Mouse (Mus musculus) cerebellum, postnatal 36 days (tissue): ENCODE measurements around the gene Zfp277.

Source experiments
- DNase-seq, 2 experiments: peaks; one replicate each; pipeline ENCODE4 v3.0.0; 2021 to 2022; ENCODE audit warnings: mixed read lengths in 2 of 2

Gene Zfp277

DNA sequence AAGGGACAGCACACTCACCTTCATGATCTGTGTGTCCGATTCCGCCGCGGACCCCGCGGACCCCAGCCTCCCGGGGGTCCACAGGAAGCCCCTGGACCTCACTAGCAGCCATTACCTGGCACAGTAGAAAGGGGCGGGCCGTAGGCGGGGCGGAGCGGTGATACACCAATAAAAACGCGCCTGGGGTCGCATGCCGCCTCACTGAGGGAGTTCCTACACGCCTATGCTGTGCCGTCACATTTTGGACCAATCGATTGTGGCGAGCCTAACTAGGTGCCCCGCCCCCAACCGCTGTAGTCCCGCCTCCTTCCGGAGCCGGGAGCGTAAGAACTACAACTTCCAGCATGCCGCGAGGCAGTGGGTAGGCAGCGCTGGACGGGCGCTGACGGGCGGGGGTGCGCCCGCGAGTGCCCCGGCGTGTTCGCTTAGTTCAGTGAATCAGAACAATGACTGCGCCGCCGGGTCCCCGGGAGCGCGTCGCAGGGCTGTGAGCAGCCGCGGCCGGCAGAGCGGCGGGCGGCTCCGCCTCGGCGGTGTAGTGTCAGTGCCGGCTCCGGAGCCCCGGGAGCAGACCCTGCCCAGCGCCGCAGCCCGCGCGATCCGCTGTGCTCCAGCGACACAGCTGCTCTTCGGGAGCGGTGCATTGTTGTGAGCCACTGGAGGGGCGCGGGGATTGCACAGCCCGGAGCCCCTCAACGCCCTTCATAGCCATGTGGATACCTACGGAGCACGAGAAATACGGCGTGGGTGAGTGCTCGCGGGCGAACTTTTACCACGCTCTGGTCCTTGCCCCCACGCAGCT is at the start of gene Zfp277, which contains the start of gene Dock4:
TSS of gene Zfp277 (minus strand) at position 255 of the 802 bp plus-strand sequence.
TSS of gene Dock4 (plus strand) at position 305 of the 802 bp plus-strand sequence.
- peak; percentile 99 to 100 for DNase-seq

DNA sequence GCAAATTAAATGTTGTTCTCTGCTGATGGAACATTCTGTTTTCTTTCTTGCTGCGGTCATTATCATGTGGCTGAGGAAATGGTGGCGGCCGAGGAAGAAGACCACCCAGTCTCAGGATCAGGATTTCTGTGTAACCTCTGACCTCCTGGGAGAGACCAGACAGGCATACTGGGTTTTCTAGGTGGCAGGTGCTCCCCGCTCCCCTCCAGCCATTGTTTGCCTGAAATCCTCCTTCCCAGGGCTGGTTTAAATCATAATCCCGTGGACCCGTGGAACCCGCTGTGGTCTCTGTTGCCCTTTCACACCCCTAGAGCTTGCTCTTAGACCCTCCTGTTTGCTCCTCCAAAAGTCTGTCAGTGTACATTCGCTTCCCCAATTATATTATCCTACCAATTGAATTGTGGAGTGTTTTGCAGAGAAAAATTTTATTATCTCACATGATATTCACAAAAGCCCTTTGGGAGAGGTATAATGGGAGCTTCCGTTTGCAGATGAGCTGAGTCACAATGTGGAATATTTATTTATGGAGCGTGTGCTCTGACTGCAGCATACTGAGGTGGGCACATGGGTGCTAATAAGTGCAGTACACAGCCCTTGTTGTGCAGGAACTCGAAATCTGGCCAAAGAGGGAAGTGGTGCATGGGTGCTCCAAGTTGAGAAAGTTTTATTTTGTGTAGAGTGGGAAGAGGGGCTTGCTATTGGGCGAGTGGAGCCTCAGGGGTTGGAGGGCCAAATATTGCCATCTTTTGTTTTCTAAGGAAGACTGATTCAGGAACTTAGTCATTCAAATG is 40.5 kb upstream of the Zfp277 start:
- no peak for DNase-seq

DNA sequence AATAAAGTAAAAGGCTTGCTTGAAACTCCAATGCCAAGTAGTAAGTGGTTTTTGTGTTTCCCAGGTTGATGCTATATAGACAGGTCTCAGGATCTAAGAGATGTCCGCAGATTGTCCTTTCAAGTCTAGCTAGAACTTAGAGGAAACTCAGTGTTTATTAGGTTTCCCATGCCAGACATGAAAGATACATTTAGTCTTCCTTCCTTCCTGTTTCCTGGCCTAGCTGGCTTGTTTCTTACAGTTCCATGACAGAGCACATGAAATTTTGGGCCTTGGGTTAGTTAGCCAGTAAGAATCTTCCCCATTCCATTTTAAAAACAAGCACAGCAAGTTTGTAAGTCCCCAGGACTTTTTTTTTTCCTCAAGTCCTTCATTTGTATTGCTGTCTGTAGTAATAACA is 39.5 kb upstream of the Zfp277 start:
- DNase-seq, result no peak

DNA sequence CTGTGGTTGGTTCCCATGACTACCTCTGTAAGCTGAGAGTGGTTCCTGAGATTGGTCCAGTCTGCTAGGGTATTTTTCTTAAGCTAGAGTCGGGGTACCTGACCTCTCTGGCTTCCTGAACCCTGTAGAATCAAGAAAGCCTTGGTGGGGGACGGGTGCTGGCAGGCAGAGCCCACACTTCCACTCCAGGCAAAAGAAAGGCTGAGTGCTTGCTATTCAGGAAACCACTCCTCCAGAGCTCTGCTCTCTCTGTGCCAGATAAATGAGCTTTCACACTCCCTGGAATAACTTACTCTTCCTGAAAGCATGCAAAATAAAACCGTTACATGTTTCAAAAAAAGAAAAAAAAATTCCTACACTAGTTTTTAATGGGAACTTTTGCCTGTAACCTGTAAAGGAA is 38.5 kb upstream of the Zfp277 start:
- DNase-seq, result no peak

DNA sequence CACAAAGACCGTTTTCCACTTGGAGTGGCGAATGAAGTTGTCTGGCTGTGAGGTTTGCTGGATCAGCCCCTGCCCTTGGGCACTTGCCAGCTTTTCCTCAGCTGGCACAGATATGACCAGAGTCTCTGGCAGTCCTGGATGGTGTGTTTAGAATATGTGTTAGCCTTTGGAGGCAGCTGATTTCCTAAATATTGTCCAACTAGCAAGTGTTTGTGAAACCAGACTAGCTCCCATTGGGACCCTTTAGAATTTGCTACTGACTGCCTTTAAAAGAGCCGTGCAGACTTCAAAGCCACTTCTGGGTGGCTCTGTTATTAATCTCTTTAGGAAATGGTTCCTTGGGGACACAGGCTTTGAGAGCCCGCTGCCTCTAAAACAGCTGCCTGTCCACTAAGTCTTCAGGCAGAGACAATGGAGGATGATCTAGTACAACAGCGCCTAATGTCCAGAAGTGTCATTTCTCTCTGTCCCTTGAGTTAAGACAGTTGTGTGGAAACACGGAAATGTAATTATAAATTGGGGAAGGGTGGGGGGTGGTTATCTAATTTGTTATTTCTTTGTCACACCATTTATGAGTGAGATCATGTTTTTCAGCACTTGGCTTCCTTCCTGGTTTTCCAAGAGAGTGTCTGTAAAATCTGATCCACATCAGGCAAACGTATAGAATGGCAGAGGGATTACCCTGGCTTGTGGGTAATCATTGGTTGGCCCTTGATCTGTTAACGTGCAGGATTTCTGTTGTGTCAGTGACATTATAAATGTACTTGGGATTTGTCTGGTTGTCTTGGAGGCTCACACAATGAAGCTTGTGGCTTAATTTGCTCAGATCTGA is 32.1 kb upstream of the Zfp277 start:
- DNase-seq, result no peak

DNA sequence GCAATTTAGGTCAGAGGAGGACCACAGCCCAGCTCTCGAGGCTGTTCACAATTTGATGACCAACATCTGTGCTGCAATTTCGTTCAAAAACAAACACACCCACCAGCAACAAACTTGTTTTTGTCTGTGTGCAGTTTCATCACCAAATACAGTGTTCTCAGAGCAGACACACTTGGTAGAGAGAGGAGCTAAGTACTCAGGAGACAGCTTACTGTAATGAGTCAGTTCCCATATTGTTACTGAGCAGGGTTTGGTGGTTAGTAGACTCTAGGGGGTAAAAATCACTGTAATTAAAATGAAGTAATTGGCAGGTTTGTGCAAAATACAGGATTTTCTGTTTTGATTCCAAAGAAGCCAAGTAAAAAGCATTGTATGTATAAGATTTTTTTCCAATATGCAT is 28.0 kb upstream of the Zfp277 start:
- no peak for DNase-seq

DNA sequence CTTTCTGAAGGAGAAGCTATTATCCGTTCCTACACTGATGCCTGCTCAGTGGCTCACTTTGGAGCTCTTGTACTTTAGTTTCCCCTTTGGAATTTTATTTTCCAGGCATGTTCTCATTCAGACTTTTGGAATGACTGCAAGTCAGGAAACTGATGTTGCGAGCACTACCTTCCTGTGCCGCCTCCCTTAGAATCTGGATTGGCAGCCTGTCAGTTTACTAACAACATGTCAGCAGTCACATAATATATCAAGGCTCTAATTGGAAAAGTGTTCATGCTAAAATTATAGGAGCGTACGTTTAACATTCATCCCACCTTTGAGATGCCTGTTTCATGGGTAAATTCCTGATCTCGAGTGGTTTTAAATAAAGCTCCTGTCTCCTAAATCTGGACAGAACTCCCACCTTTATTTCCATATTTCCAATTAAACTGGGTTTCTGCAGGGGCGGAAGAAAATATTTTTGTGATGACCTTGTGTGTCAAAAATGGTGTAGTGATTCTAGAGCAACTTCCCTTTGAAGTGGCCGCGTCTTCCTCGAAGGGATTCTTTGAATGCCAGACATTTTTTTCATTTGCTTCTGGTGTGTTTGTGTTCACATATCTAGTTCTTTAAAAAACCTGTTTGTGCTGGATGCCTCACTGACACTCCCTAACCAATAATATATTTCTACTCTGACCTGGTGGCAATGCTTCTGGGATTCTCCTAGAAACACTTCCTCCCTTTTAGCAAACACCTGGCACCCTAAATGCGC is 26.1 kb upstream of the Zfp277 start:
- no peak for DNase-seq

DNA sequence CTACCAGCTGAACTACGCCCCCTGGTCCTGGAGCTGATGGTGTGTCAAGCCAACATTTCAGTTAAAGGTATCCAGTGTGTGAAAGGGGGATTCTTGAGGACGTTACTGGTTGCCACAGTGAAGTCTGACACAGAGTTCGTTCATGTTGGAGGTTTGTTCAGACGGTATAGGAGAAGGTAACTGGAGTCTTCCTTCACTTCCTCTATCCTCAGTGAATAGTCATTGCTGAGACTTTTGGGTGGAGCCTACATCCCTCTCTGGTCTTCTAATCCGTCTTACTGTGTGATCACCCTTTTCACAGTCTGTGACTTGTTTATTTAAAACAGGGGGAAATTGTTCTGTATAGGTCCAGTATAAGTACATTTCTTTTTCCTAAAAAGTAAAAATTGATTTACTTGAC is 23.3 kb upstream of the Zfp277 start:
- DNase-seq, result no peak

DNA sequence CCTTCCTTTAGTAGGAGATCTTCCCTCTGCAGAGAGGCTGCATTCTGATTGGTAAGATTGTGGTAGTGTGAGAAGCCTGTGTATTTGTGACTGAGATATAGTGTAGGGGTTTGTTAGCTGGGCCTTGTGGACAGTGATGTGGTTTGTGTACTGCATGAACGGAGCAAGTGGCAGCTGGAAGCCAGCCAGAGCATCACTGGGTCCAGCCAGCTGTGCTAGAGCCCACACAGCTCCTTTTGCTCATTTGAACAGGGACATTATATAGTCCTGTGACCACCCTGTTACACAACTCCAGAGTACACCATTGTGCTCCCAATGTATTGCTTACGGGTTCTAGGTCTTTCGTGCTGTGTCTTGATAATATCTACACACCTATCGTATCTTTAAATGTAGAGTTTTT is 22.5 kb upstream of the Zfp277 start:
- no peak for DNase-seq

DNA sequence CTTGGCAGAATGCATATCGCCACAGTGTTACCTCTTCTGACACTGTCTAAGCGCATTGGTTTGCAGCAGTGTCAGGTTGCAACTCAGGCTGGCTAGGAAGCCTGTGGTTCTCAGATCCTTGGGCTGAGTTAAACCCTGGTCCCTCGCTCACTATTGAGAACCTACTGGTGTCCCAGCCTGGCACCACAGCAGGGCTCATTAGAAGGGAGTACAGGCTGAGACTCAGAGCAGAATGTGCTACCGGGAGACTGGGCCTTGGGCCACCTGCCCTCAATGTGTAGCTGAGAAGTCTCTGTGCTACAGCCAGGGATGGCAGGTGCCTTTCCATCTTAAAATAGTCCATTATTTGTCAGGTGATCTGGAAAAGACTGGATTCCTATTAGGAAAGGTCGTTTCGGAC is 18.6 kb upstream of the Zfp277 start:
- peak; percentile 89 to 91 for DNase-seq

DNA sequence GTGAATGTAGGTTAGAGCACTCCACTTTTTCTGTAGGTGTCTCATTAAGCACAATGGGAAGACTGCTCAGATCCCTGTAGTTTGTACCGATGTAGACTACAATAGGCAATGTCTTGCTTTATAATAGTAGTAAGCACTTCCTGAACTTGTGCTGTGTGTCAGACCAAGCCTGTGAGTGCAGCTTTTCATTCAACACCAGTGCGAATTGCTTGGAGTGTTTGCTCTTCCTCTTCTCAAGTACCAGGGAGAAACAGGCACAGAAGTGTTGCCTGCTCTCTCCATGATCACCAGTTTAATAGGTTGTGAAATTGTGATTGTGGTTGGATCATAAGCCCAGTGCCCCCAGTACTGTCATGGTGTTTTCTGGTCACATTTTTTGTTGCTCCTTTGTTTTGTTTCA is 18.1 kb upstream of the Zfp277 start:
- no peak for DNase-seq

DNA sequence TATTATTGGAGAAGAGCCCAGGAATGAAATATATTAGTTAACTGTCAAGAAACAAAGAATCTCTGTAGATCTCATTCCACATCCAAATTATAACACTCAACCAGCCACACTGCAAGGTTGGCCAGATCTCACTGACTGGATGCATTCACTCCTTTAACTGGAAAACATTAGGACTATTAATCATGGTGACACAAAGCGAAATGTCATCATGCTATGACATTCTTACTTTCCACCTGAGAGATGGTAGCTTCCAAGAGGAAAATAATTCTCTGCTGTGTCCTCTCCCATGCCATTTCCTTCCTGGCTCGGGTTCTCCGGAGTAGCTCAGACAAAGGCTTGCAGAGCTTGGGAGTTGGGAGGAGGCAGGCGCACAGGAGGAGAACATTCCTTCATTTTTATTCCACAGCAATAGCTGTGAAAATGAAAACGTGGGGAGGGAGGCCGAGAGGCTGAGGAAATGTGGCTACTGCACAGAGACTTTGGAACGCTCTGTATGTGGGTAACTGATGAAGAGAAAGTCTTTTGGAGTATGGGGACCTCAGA is 17.1 kb upstream of the Zfp277 start:
- DNase-seq, result peak in 1 of 2 experiments; percentile 47

DNA sequence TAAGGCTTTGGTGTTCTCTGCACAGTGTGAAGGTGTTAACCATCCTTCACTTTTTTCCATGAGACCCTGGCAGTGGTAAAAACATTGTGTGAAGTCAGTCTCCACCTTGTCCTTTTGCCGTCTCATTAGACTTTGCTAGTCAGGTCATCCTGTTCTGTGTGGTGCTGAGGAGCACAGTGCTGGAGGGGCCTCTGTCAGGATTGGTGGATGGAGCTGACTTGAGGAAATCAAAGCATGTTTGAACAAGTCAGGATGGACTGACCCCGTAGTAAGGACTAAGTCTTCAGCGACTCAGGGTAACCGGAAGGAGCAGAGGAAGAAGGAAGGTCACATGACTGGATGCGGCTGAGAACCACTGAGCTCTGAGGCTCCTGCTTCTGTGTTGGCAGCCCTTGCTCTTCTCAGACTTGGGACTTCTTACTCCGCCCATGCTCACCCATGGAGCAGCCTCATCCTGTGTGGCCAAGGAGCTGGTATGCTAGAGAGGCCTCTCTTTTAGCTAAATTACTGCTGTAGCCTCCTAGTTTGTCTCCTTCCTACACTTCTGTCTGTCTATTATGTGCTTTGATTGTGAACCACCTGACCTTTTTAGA is 14.1 kb upstream of the Zfp277 start:
- DNase-seq, result no peak

DNA sequence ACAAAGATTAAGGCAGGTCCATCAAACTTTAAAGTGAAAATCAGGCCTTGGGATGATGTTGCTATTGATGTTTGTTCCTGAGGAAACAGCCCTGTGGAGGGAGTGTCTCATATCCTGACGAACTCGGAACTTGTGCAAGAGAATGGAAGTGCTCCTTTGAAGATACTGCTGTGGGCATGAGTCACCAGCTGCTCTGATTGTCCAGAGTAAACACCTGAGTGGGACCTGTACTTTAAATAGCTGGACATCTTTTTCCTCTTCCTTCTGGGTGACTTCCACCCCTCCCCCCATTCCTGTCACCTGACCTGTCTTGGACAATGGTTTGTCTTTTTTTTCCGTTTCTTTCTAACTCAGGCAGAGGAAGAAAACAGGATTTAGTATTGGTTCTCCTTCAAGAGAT is 13.3 kb upstream of the Zfp277 start:
- DNase-seq, result no peak

DNA sequence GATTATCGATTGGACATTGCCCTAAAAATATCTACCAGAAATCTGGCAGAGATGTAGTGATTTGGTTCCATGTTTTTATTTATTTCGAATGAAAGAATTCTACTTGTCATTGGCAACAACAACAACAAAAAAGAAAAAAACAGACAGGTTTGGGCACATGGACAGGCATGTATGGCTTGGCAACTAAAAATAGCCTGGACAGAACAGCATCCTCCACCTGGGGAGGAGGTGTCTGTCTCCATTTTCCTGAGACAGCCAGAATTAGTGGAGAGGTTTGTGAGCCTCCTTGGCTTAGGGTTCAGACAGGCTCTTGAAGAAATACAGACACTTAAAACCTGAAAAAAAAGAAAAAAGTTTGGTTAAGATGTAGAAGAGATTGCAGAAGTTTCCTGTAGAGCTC is 10.8 kb upstream of the Zfp277 start:
- DNase-seq, result peak; percentile 47 to 54

DNA sequence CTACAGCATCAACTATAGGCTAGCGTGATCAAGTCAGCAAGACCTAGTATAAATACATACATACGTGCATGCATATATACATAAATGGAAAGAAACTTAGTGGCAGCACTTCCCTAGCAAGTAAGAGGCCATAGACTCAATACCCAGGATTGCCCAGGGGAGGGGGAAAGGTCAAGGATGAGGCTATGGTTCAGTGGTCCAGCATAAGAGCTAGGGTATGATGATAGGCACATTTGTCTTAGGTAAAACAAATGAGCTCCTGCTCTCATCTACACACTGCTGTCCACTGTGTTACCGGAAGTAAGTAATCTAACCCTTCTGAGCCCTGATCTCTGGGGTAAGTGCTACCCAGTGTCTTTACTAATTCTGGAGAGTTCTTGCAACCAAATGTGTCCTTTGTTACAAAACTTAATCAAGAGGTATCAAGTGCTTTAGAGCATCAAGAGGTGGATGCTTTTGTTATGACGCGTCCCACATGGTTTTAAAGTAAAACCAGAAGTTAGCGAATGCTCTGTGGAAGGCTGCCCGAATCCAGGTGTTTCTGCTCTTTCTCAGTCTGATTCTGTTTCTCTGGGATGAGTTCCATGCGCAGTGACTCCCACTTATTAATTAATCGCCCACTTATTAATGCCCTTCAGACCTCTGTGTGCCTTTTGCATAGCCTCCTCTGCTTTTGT is 3.6 kb upstream of the Zfp277 start:
- no peak for DNase-seq

DNA sequence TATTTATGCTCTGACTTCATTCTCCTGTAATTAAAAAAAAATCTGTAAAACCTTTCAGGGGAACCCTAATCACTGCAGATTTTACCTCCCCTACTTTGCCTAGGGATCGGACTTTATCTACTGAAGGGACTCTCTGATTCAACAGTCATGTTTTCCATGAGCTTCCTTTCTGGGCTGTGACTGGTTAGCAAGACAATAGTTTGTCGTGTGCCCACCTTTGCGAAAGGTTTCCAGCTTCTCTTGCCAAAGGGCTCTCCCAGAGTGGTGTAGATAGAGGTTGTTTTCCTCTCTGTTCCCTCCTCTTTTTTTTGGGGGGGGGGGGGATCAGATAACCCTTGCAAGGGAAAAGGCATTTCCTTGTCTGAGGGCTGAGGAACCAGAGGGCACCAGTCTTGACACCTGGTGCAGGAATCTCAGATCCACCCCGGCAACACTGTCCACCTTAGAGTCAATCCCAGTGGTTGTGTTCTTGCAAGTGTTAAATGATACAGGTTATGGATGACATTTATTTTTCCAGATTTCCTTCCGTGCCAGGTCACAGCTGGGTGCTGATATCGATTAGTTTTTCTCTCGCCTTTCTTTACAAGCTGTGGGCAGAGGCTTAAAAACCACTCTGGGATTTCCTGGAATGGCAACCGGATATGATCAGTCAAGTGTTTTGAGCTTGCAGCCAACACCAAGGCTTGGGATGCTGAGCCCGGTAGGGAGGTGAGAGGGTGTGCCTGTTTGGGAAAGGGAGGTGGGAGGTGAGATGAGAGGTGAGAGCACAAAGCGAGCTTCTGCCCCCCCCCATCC is 2.1 kb upstream of the Zfp277 start:
- peak; percentile 38 to 44 for DNase-seq

DNA sequence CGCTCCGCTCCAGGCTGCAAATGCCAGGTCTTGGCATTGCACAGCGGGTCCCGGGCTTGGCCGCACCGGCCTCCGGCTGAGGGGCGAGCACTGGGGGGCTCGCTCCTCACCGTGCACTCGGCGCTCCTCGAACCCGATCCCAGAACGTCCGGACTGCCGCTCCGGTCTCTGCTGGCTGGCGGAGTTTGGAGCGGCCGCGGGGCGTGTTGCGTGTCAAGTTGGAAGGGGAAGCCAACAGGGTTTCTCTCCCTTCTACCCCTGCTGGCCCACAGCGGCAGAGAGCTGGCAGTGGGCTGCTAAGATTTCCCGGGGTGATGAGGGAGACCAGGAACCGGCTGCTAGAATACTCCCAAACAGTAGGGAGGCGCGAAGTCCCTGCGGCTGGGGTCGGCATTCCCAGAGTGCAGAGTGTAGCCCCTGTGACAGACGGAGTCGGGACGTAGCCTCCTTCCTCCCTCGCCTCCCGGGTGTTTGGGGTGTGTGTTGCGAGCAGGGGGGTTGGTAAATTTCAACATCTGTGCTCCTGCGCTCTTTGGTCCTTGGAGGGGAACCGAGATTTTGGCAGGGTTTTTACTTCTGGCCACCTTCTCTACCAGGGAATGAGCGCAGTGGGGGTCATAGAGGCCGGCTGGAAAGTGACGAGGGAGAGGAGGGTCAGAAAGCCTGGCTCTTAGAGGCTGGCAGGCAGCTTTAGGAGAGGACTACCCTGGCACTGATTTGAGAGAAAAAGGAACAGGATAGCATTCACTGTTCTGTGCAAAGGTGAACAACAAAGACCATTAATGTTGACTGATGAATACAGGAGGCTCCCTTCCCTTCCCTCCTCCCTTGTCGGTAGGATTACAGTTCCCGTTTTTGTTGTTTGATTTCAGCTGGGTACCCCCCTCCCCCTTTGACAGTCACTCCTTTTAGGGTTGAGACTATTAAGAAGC is 1.0 kb upstream of the Zfp277 start:
- peak; percentile 66 for DNase-seq

DNA sequence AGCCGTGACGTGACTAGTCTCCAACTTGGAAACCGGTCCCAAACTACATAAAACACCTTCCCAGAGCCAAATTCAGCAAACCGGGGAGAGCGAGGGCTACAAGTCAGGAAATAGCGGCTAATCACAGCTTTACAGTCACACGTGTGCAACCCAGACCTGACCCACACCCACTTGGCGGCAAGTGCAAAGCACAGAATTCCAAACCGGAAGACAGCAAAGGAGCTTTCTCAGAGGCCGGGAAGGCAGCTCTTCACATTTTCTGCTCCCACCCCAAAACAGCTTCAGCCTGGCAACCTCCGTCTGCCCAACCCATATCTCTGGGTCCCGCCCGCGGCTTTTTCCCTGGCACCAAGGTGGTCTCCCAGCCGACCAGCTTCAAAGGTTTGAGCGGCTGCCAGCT is 496 bp downstream of the Zfp277 start:
- DNase-seq, result no peak
